Mouse (Mus musculus) limb, embryonic 13.5 days (tissue): ENCODE data around the gene Gm5771. TPM values are rescaled to one million over a fixed set of nuclear protein-coding genes. Genes with fewer than 3 reads are reported as not detected.
"Not testable (repeated sequence)": the region's sequence is repeated elsewhere in the genome, so short reads cannot be mapped to it uniquely, and the experiment has no call there.

Experiments used
- ATAC-seq: fragments of 200-750 bp; cut with Nextera tagmentation; 2 replicates; pipeline ENCODE4 v1.8.0; 2017; ENCODE audit warnings: low read depth, moderate number of reproducible peaks, moderate TSS enrichment; ENCODE audit not compliant: low FRiP score
- H3K27ac ChIP-seq: fragments of 300-500 bp; sonication (generic); 2 replicates; pipeline ENCODE4 v1.5.1; 2015; ENCODE audit warnings: inconsistent platforms, mild to moderate bottlenecking, moderate library complexity
- H3K27me3 ChIP-seq: fragments of 300-500 bp; sonication (generic); 2 replicates; pipeline ENCODE4 v1.6.1; 2015; ENCODE audit warnings: mild to moderate bottlenecking, inconsistent platforms
- H3K36me3 ChIP-seq: fragments of 300-500 bp; sonication (generic); 2 replicates; pipeline ENCODE4 v1.6.1; 2015; ENCODE audit warnings: inconsistent platforms, mild to moderate bottlenecking, moderate library complexity
- H3K4me1 ChIP-seq: fragments of 300-500 bp; sonication (generic); 2 replicates; pipeline ENCODE4 v1.6.1; 2015; ENCODE audit warnings: inconsistent platforms
- H3K4me2 ChIP-seq: fragments of 300-500 bp; sonication (generic); replicated peaks from 2 replicates; pipeline ENCODE4 v1.6.1; 2015; ENCODE audit warnings: inconsistent platforms, mild to moderate bottlenecking, moderate library complexity
- H3K4me3 ChIP-seq: fragments of 300-500 bp; sonication (generic); 2 replicates; pipeline ENCODE4 v1.5.1; 2015; ENCODE audit warnings: moderate library complexity, mild to moderate bottlenecking, inconsistent platforms
- H3K9ac ChIP-seq: fragments of 300-500 bp; sonication (generic); 2 replicates; pipeline ENCODE4 v1.6.1; 2015; ENCODE audit warnings: mild to moderate bottlenecking, inconsistent platforms
- H3K9me3 ChIP-seq: fragments of 300-500 bp; sonication (generic); 2 replicates; pipeline ENCODE4 v1.6.1; 2016; ENCODE audit warnings: inconsistent platforms
- WGBS: fragments of 180-500 bp; shearing (Covaris S2); methylation state at CpG from one replicate; pipeline ENCODE4 v1.1.7; 2015; 5-methylcytosine and 5-hydroxymethylcytosine counted together
- polyA plus RNA-seq: library from polyadenylated mRNA; unstranded; fragments of >200 nt; fragmentation: Nextera tagmentation; extraction: Ambion mirVana; gene quantifications from 2 replicates; pipeline ENCODE4 v1.2.1, GENCODE M21; 2015

Gm5771 gene
- polyA plus RNA-seq: not detected in 2 replicates

- not testable (repeated sequence) for H3K9ac ChIP-seq, ATAC-seq, H3K4me3 ChIP-seq
These were observed at the start of gene Gm5771 for GRCm38 (mm10) chr6:41392056-41392455. Gm5771 (plus strand) TSS chr6:41392356.

GRCm38 (mm10) chr6:41353932-41354331 is 38.2 kb upstream of the Gm5771 start, which contains the start of gene Try10:
Try10 (plus strand) TSS chr6:41354105.
- Histone ChIP-seq H3K36me3 (no peaks in the 10 kb centered on the region), H3K4me1 (no peaks in the 10 kb centered on the region), H3K9ac (no peak within 1 kb of the TSS), H3K27me3 (no peaks in the 10 kb centered on the region), H3K4me2 (no peak within 1 kb of the TSS), H3K9me3 (no peaks in the 10 kb centered on the region), H3K27ac (no peak within 1 kb of the TSS), H3K4me3 (no peak within 1 kb of the TSS)
- 74% methylated on average over 2 of the region's 2 CpGs for WGBS
- ATAC-seq: no peak

More at GRCm38 (mm10) chr6:41392056-41392455, at the start of gene Gm5771:
- H3K9me3 ChIP-seq, H3K27me3 ChIP-seq, H3K36me3 ChIP-seq, H3K4me1 ChIP-seq, H3K4me2 ChIP-seq, H3K27ac ChIP-seq: not testable (repeated sequence)

- not testable (repeated sequence) for ATAC-seq, H3K27ac ChIP-seq
These were observed 18.4 kb upstream of the Gm5771 start for GRCm38 (mm10) chr6:41373772-41374171.

GRCm38 (mm10) chr6:41377578-41377977 is 14.6 kb upstream of the Gm5771 start, which contains the start of gene Prss3:
Prss3 (minus strand) TSS chr6:41377678.
- H3K36me3 ChIP-seq, H3K4me3 ChIP-seq, ATAC-seq, H3K9me3 ChIP-seq, H3K4me2 ChIP-seq, H3K27ac ChIP-seq, H3K4me1 ChIP-seq, H3K27me3 ChIP-seq, H3K9ac ChIP-seq: not testable (repeated sequence)

More at GRCm38 (mm10) chr6:41373772-41374171, 18.4 kb upstream of the Gm5771 start:
- not testable (repeated sequence) for H3K9me3 ChIP-seq, H3K9ac ChIP-seq, H3K27me3 ChIP-seq, H3K4me1 ChIP-seq, H3K36me3 ChIP-seq, H3K4me3 ChIP-seq, H3K4me2 ChIP-seq
- WGBS: 93% methylated on average over 2 of the region's 2 CpGs

GRCm38 (mm10) chr6:41386781-41387180 is 5.4 kb upstream of the Gm5771 start:
- no peaks in the 10 kb centered on the region for H3K4me1 ChIP-seq
- H3K27ac ChIP-seq: no peak overlapping the region
- H3K4me3 ChIP-seq: no peak overlapping the region
- no peaks in the 10 kb centered on the region for H3K36me3 ChIP-seq
- WGBS: 75% methylated on average over 2 of the region's 2 CpGs
- no peaks in the 10 kb centered on the region for H3K27me3 ChIP-seq
- ATAC-seq: no peak
- H3K4me2 ChIP-seq: no peak overlapping the region
- H3K9me3 ChIP-seq: no peaks in the 10 kb centered on the region
- H3K9ac ChIP-seq: no peak overlapping the region

- not testable (repeated sequence) for H3K27me3 ChIP-seq, ATAC-seq, H3K4me1 ChIP-seq, H3K27ac ChIP-seq, H3K4me3 ChIP-seq, H3K4me2 ChIP-seq, H3K9ac ChIP-seq, H3K36me3 ChIP-seq, H3K9me3 ChIP-seq
- 56% methylated on average over 1 of the region's 1 CpGs for WGBS
These were observed 516 bp upstream of the Gm5771 start for GRCm38 (mm10) chr6:41391640-41392039.

- H3K4me2 ChIP-seq, H3K36me3 ChIP-seq, H3K27me3 ChIP-seq, H3K27ac ChIP-seq, H3K9ac ChIP-seq, H3K4me1 ChIP-seq, H3K9me3 ChIP-seq, ATAC-seq, H3K4me3 ChIP-seq: not testable (repeated sequence)
- 89% methylated on average over 2 of the region's 2 CpGs for WGBS
These were observed 50.1 kb downstream of the Gm5771 start for GRCm38 (mm10) chr6:41442261-41442660.

GRCm38 (mm10) chr6:41446045-41446444 is 53.9 kb downstream of the Gm5771 start, which contains the start of gene Gm10334:
Gm10334 (minus strand) TSS chr6:41446145.
- not testable (repeated sequence) for H3K4me3 ChIP-seq

More at GRCm38 (mm10) chr6:41446045-41446444, 53.9 kb downstream of the Gm5771 start, which contains the start of gene Gm10334:
- not testable (repeated sequence) for H3K4me2 ChIP-seq, H3K9ac ChIP-seq, ATAC-seq, H3K36me3 ChIP-seq, H3K9me3 ChIP-seq, H3K27ac ChIP-seq, H3K27me3 ChIP-seq, H3K4me1 ChIP-seq

Other genes with a start within 250 kb of the Gm5771 start
- not detected in 2 replicates for gene Try4, start 90.1 kb upstream of the Gm5771 start, polyA plus RNA-seq
- gene Try5, start 75.5 kb upstream of the Gm5771 start, polyA plus RNA-seq: not detected in 2 replicates
- gene Try10, start 38.3 kb upstream of the Gm5771 start, polyA plus RNA-seq: 0.23 TPM in 1 of 2 replicates, not detected in the other
- gene Prss3, start 14.7 kb upstream of the Gm5771 start, polyA plus RNA-seq: not detected in 2 replicates
- gene Gm10334, start 53.8 kb downstream of the Gm5771 start, polyA plus RNA-seq: not detected in 2 replicates
- gene Prss1, start 66.6 kb downstream of the Gm5771 start, polyA plus RNA-seq: 0.19 TPM in 1 of 2 replicates, not detected in the other
- not detected in 2 replicates for gene Prss2, start 129.4 kb downstream of the Gm5771 start, polyA plus RNA-seq
- 20.6 and 21.3 TPM in 2 replicates for gene Ephb6, start 213.1 kb downstream of the Gm5771 start, polyA plus RNA-seq
- gene Trpv6, start 244.0 kb downstream of the Gm5771 start, polyA plus RNA-seq: 0.54 and 0.66 TPM in 2 replicates